Mouse (Mus musculus) olfactory bulb, adult 2 months (tissue): ENCODE results near the gene Clec2i. TPM values are rescaled to one million over a fixed set of nuclear protein-coding genes. Genes with fewer than 3 reads are reported as not detected.

Experiments used
- H3K27ac ChIP-seq: fragments of 200-500 bp; 2 replicates; pipeline ENCODE4 v1.5.1; 2012; ENCODE audit warnings: low read depth, low read length; ENCODE audit not compliant: insufficient read depth
- H3K4me1 ChIP-seq: fragments of 200-500 bp; 2 replicates; pipeline ENCODE4 v1.6.1; 2012; ENCODE audit warnings: low read length; ENCODE audit not compliant: control insufficient read depth, insufficient read depth
- H3K4me3 ChIP-seq: fragments of 200-500 bp; 2 replicates; pipeline ENCODE4 v1.5.1; 2012; ENCODE audit warnings: mild to moderate bottlenecking, low read depth, low read length, moderate library complexity; ENCODE audit not compliant: insufficient read depth
- CTCF ChIP-seq: fragments of 200-500 bp; IDR thresholded peaks from 2 replicates; pipeline ENCODE4 v1.5.1; 2012; ENCODE audit warnings: low read depth, mild to moderate bottlenecking, low read length, moderate library complexity; ENCODE audit not compliant: insufficient read depth
- POLR2A ChIP-seq: fragments of 200-500 bp; IDR thresholded peaks from 2 replicates; pipeline ENCODE4 v1.6.1; 2012; ENCODE audit warnings: mild to moderate bottlenecking, low read depth, low read length, moderate library complexity; ENCODE audit not compliant: insufficient read depth
- WGBS: fragments of 180-500 bp; shearing (Covaris S2); methylation state at CpG from one replicate; pipeline ENCODE4 v1.1.7; 2018; 5-methylcytosine and 5-hydroxymethylcytosine counted together
- polyA plus RNA-seq: library from polyadenylated mRNA; stranded (reverse); fragments of >200 nt; gene quantifications from 2 replicates; pipeline ENCODE4 v1.2.4, GENCODE M21; 2012; ENCODE audit warnings: low replicate concordance; ENCODE audit not compliant: missing spikeins, insufficient read depth, insufficient read length

Clec2i gene
- polyA plus RNA-seq, 1 experiment: not detected

DNA sequence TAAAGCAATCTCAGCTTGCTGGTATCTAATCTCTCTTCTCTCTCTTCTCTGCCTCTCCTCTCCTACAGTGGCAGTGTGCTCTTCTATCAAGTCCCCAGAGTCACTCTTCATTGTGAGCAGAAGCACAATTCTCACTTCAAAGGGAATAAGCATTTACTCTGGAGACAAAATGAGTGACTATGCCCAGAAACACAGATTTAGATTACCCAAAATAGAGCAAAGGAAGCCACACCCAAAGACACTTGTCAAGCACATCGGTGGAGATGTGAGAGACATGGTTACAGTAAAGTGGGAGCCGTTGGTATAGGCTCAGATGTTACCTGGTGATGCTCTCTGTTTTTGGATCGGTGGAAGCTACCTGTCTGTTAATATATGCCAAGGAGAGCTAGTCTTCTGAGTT lies 34.6 kb upstream of the Clec2i start:
- WGBS: 82% methylated on average over 3 of the region's 3 CpGs

DNA sequence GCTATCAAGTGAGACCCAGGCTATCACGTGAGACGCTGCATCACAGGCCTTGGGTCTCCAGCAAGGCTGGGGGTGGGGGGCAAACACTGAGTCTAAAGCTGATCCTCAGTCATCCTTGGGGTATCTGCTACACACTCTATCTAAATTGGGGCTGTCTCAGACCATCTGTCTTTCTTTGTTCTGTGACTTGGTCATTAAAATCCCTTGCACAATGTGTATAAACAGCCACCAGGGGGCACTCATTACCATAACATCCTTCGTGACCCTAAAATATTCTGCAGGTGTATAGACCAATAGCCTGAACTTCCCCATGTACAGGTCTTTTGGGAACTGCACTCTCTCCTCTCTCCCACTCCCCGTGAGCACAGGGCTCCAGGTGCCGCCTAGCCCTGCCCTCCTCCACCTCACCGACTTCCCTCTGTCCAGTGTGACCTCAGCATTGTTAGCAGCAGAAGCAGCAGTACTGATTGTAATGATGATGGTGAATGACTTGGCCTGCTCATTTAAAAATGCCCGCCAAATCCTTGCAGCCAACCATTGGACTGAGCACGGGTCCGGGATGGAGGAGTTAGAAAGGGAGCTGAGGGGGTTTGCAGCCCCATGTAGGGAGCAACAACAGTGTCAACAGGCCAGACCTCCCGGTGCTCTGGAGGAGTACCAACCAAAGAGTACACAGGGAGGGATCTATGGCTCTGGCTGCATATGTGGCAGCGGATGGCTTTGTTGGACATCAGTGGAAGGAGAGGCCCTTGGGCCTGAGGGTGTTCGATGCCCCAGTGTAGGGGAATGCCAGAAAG lies 33.2 kb upstream of the Clec2i start:
- H3K4me1 ChIP-seq: peaks cover 2% of the 10 kb centered on the region; the same call in 1 of the 2 replicates
- no peak overlapping the region for H3K27ac ChIP-seq
- 46% methylated on average over 12 of the region's 12 CpGs for WGBS
- H3K4me3 ChIP-seq: no peak overlapping the region
- TF ChIP-seq CTCF (no peak), POLR2A (no peak)

More for the DNA sequence above, 34.6 kb upstream of the Clec2i start:
- peaks cover 2% of the 10 kb centered on the region; the same call in 1 of the 2 replicates for H3K4me1 ChIP-seq
- H3K27ac ChIP-seq: no peak overlapping the region
- H3K4me3 ChIP-seq: no peak overlapping the region
- TF ChIP-seq CTCF (no peak), POLR2A (no peak)

DNA sequence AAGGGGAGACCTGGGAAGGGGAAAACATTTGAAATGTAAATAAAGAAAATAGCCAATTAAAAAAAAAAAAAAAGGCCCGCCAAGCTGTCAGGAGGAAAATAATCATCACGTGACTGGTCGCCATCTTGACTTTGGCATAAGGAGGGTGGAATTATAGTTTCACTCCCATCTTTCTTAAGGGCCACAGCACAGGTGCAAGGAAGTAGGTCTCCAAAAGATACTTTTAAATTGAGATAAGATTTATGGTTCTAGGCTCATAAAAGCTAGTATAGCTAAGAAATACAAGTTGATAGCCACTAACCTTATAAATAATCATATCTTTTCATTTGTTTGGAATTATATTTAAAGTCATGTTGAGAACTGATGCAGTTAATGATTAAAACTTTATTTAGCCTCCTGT lies 32.5 kb upstream of the Clec2i start:
- 94% methylated on average over 3 of the region's 3 CpGs for WGBS
- H3K4me1 ChIP-seq: 0 out of 2 replicates have a peak, but pooled peaks cover 2% of the 10 kb centered on the region
- no peak for TF ChIP-seq POLR2A
- TF ChIP-seq CTCF: no peak
- H3K27ac ChIP-seq: no peak overlapping the region
- H3K4me3 ChIP-seq: no peak overlapping the region

DNA sequence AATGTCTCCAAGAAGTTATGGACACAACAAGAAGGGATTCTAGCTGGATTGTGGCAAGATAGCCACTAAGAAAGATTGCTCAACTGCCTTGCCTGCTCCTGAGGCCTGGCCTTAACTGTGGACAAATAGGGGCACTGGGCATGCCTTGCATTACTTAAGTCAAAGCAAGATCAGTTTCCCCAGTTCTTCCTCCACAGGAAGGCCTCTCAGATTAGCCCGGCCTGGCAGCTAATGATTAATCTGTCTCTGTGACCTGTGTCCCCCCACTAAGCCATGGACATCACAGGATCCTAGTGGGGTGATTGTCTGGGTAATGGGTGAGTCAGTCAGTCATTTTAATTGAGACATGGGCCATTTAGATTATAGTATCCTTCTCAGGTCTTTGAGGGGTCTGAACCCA lies 31.9 kb upstream of the Clec2i start:
- Histone ChIP-seq H3K4me1 (0 out of 2 replicates have a peak, but pooled peaks cover 2% of the 10 kb centered on the region), H3K27ac (no peak overlapping the region), H3K4me3 (no peak overlapping the region)
- TF ChIP-seq CTCF: no peak
- no peak for TF ChIP-seq POLR2A
- WGBS: 91% methylated on average over 1 of the region's 1 CpGs

DNA sequence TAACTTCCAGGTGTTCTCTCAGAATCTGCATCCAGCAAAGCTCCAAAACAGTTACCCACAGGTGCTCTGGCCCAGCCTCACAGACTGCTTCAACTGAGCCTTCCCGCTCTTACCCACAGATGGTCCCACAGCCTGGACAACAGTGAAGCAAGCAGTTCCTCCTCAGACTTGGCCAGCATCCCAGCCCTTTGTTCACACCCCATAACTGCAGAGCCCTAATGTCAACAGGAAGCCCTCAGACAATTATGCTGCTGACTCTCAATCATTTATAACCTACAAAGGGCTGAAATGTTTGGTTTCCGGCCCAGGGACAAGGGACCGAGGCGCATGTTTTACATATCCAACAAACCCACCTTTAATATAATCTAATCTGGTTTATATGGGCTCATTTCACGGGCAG lies 31.1 kb upstream of the Clec2i start:
- 0 out of 2 replicates have a peak, but pooled peaks cover 2% of the 10 kb centered on the region for H3K4me1 ChIP-seq
- TF ChIP-seq CTCF: no peak
- TF ChIP-seq POLR2A: no peak
- WGBS: 63% methylated on average over 5 of the region's 5 CpGs
- H3K27ac ChIP-seq: no peak overlapping the region
- H3K4me3 ChIP-seq: no peak overlapping the region

DNA sequence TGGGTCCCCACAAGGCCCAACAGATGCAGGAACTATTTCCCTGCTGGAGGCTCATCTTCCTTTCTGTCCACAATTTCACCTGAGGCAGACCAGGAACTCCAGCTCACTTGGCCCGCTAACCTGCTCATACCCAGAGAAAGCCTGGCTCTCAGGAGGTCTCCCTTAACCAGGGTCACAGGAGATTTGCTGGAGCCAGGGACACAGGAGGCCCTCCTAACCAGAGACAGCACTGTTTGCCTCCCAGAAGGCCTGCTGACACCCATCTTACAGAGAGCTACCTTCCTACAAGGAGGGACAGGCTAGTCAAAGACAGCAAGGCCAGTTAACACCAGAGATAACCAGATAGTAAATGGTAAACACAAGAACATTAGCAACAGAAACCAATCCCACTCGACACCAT lies 29.4 kb upstream of the Clec2i start:
- TF ChIP-seq POLR2A (no peak), CTCF (no peak)
- 92% methylated on average over 2 of the region's 2 CpGs for WGBS
- Histone ChIP-seq H3K4me3 (no peak overlapping the region), H3K27ac (no peak overlapping the region), H3K4me1 (0 out of 2 replicates have a peak, but pooled peaks cover 2% of the 10 kb centered on the region)

DNA sequence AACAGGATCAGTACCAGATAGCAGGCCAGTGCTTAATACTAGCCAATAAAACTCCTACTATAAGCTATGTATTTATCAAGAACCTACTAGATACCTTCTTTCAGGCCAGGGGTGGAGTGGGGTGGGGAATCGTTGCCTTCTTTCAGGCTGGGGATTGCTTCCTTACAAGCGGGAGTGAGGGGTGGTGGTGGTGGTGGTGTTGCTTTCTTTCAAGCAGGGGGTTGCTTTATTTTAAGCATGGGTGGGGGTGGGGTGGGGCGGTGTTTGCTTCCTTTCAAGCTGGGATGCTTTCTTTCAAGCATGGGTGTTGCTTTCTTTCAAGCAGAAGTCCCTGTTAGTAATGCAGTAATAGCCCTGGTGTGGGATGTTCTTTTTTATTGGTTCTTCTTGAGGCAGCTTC lies 18.5 kb upstream of the Clec2i start:
- Histone ChIP-seq H3K27ac (no peak overlapping the region), H3K4me3 (no peak overlapping the region), H3K4me1 (peaks cover 2% of the 10 kb centered on the region; the same call in 1 of the 2 replicates)
- WGBS: 25% methylated on average over 3 of the region's 3 CpGs
- no peak for TF ChIP-seq POLR2A
- TF ChIP-seq CTCF: no peak

DNA sequence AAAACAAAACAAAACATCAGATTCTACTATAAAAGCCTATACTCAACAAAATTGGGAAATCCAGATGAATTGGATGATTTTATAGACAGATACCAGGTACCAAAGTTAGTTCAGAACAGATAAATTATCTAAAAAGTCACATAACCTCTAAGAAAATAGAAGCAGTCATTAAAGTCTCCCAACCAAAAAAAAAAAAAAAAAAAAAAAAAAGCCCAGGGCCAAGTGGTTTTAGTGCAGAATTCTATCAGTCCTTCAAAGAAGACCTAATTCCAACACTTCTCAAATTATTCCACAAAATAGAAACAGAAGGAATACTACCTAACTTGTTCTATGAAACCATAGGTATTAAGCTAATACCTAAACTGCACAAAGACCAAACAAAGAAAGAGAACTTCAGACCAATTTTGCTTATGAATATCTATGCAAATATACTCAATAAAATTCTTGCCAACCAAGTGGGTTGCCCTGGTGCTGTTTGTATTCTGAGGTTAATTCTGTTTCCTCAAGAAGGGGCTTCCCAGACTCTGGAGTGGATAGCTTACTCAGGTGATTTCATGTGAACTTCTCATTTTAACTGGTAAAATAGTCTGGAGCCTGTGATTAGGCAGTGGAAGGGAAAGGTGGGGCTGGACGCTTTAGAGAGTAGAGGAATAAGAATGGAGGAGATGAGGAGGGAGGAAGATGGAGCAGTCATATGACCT lies 15.3 kb upstream of the Clec2i start:
- H3K27ac ChIP-seq: no peak overlapping the region
- peaks cover 2% of the 10 kb centered on the region; the same call in 1 of the 2 replicates for H3K4me1 ChIP-seq
- TF ChIP-seq POLR2A: no peak
- TF ChIP-seq CTCF: no peak
- WGBS: 97% methylated on average over 1 of the region's 1 CpGs
- H3K4me3 ChIP-seq: no peak overlapping the region

DNA sequence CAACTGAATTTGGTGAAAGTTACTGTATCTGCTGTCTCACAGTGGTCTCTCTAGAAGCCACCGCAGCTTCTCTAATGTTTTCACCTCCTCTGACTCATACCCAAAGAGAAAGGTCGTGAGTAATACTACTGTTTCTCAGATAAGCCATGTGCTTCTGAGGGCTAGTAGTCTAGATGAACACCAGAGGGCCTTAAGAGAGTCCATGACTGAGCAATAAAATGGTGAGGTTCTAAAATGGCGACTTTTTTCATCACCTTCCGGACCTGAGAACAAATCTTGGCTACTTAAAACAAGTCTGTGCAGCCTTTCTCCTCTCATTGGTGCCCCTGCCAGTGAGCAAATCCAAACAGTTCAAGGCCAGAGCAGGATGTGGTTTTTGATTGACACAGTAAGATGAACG lies 1.4 kb downstream of the Clec2i start:
- TF ChIP-seq CTCF: no peak
- TF ChIP-seq POLR2A: no peak
- 66% methylated on average over 5 of the region's 5 CpGs for WGBS
- Histone ChIP-seq H3K4me3 (no peak overlapping the region), H3K4me1 (no peaks in the 10 kb centered on the region), H3K27ac (no peak overlapping the region)
